Mouse (Mus musculus): ENCODE measurements around the gene Stag1. TPM values are rescaled to one million over a fixed set of nuclear protein-coding genes. Genes with fewer than 3 reads are reported as not detected.
"Not testable (repeated sequence)": the region's sequence is repeated elsewhere in the genome, so short reads cannot be mapped to it uniquely, and the experiment has no call there.

Stag1 gene
- polyA plus RNA-seq, 1 experiment from 2014 or later, result 35.7 TPM

DNA sequence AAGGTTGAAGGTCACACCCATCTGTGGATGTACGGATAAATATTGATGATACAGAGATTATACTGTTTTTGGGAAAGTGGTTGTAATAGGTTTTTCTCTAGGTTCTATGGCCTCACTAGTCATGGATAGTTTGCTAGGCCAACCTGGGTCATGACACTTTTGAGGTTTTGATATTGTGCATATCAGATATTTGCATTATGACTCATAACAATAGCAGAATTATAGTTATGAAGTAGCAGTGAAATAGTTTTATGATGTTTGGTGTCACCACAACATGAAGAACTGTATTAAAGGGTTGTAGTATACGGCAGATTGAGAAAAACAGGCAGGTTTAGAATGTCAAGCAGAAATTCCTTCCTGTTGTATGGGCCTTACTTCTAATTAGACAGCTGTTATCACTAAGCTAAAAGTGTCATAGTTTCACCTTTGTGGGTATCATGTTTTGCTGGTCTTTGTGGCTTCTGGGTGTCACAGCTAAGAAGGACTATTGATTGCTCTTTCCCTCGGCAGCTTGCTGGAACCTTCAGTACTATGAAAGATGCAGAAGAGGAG is 92.2 kb downstream of the Stag1 start:
- H3K27ac ChIP-seq (ENCODE audit: low read length), result no peak overlapping the region
- H3K4me3 ChIP-seq (replicated peaks; ENCODE audit: low read length), result no peak overlapping the region
- no peaks in the 10 kb centered on the region for H3K36me3 ChIP-seq (ENCODE audit: control insufficient read depth, insufficient read depth, low read length)
- H3K4me1 ChIP-seq (ENCODE audit: control insufficient read depth, insufficient read depth, low read length), result no peaks in the 10 kb centered on the region
- 75% methylated on average over 3 of the region's 3 CpGs for WGBS
- no peak overlapping the region for H3K4me2 ChIP-seq (ENCODE audit: low read depth, low read length)
- no peaks in the 10 kb centered on the region for H3K9me3 ChIP-seq (replicated peaks; ENCODE audit: control insufficient read depth, low read length)
- no peaks in the 10 kb centered on the region for H3K27me3 ChIP-seq (ENCODE audit: control insufficient read depth, insufficient read depth, low read length)
- H3K9ac ChIP-seq (ENCODE audit: low read length), result no peak overlapping the region
- ATAC-seq (ENCODE audit: insufficient read depth, low FRiP score), result no peak

DNA sequence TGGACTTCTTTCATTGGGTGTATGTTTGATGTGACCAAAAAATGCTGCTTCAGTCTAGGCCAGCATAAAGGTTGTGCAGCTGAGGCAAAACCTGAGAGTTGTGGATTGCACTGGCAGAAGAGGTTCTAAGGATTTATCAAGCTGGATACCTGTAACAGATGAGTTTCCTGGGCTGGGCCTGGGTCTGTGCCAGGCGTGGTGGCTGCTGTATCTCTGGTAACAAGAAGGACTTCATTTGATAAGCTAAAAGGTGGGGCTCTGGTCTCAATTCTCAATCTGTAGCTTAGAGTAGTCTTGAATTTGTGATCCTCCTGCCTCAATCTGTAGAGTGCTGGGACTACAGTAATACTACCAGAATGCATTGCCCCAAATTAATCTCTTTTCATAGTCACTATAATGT is 94.6 kb downstream of the Stag1 start:
- no peak for ATAC-seq (ENCODE audit: insufficient read depth, low FRiP score)
- Histone ChIP-seq H3K4me1 (ENCODE audit: control insufficient read depth, insufficient read depth, low read length) (no peaks in the 10 kb centered on the region), H3K4me2 (ENCODE audit: low read depth, low read length) (no peak overlapping the region), H3K9ac (ENCODE audit: low read length) (no peak overlapping the region), H3K9me3 (replicated peaks; ENCODE audit: control insufficient read depth, low read length) (no peaks in the 10 kb centered on the region), H3K36me3 (ENCODE audit: control insufficient read depth, insufficient read depth, low read length) (no peaks in the 10 kb centered on the region), H3K4me3 (replicated peaks; ENCODE audit: low read length) (no peak overlapping the region), H3K27ac (ENCODE audit: low read length) (no peak overlapping the region), H3K27me3 (ENCODE audit: control insufficient read depth, insufficient read depth, low read length) (no peaks in the 10 kb centered on the region)
- WGBS, result 69% methylated on average over 1 of the region's 1 CpGs

DNA sequence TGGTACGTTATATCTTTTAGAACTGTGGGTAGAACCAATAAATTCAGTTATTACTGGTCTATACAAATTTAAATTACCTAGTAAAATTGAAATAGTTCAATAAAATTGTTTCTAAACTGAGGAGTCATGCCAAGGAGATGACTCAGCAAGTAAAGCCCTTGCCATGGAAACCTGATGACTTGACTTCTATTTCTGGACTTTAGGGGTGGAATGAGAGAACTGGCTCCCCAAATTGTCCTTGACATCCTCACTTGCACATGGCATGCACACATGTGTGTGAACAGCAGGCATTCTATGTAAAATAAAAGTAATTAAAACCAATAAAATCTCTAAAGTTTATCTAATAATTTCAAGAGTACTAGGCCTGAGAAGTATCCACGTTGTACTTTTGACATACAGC is 98.9 kb downstream of the Stag1 start:
- WGBS, result 72% methylated on average over 2 of the region's 2 CpGs
- Histone ChIP-seq H3K4me2 (ENCODE audit: low read depth, low read length) (no peak overlapping the region), H3K4me1 (ENCODE audit: control insufficient read depth, insufficient read depth, low read length) (no peaks in the 10 kb centered on the region), H3K36me3 (ENCODE audit: control insufficient read depth, insufficient read depth, low read length) (no peaks in the 10 kb centered on the region), H3K27me3 (ENCODE audit: control insufficient read depth, insufficient read depth, low read length) (no peaks in the 10 kb centered on the region), H3K27ac (ENCODE audit: low read length) (no peak overlapping the region), H3K4me3 (replicated peaks; ENCODE audit: low read length) (no peak overlapping the region), H3K9me3 (replicated peaks; ENCODE audit: control insufficient read depth, low read length) (no peaks in the 10 kb centered on the region), H3K9ac (ENCODE audit: low read length) (no peak overlapping the region)
- ATAC-seq (ENCODE audit: insufficient read depth, low FRiP score), result no peak

- Histone ChIP-seq H3K9ac (ENCODE audit: low read length) (no peak overlapping the region), H3K9me3 (replicated peaks; ENCODE audit: control insufficient read depth, low read length) (no peaks in the 10 kb centered on the region), H3K4me1 (ENCODE audit: control insufficient read depth, insufficient read depth, low read length) (no peaks in the 10 kb centered on the region), H3K27ac (ENCODE audit: low read length) (no peak overlapping the region), H3K36me3 (ENCODE audit: control insufficient read depth, insufficient read depth, low read length) (no peaks in the 10 kb centered on the region), H3K4me2 (ENCODE audit: low read depth, low read length) (no peak overlapping the region), H3K4me3 (replicated peaks; ENCODE audit: low read length) (no peak overlapping the region), H3K27me3 (ENCODE audit: control insufficient read depth, insufficient read depth, low read length) (no peaks in the 10 kb centered on the region)
- ATAC-seq (ENCODE audit: insufficient read depth, low FRiP score), result no peak
- 83% methylated on average over 1 of the region's 1 CpGs for WGBS
Measured at GRCm38 (mm10) chr9:100707644-100708043, 110.0 kb downstream of the Stag1 start.

DNA sequence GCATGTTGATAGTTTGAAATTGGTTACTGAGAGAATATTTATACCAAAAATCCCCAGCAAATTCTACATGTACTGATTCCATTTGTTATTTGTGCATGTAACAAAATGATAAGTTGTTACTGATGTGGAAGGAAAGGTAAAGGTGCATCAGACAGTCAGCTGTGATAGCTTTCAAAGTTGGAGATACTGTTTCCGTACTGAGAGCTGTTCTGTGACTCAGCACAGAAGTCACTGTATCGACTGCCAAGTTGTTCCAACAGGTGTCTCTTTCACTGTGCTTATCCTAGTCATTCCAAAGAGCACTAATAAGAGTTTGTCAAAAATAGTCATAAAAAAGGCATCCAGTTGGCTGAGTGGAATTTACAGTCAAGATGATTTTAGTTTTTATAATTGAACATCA is 114.1 kb downstream of the Stag1 start:
- no peak for ATAC-seq (ENCODE audit: insufficient read depth, low FRiP score)
- 57% methylated on average over 2 of the region's 2 CpGs for WGBS
- Histone ChIP-seq H3K9ac (ENCODE audit: low read length) (no peak overlapping the region), H3K4me2 (ENCODE audit: low read depth, low read length) (no peak overlapping the region), H3K27me3 (ENCODE audit: control insufficient read depth, insufficient read depth, low read length) (no peaks in the 10 kb centered on the region), H3K9me3 (replicated peaks; ENCODE audit: control insufficient read depth, low read length) (no peaks in the 10 kb centered on the region), H3K27ac (ENCODE audit: low read length) (no peak overlapping the region), H3K4me1 (ENCODE audit: control insufficient read depth, insufficient read depth, low read length) (no peaks in the 10 kb centered on the region), H3K4me3 (replicated peaks; ENCODE audit: low read length) (no peak overlapping the region), H3K36me3 (ENCODE audit: control insufficient read depth, insufficient read depth, low read length) (no peaks in the 10 kb centered on the region)

DNA sequence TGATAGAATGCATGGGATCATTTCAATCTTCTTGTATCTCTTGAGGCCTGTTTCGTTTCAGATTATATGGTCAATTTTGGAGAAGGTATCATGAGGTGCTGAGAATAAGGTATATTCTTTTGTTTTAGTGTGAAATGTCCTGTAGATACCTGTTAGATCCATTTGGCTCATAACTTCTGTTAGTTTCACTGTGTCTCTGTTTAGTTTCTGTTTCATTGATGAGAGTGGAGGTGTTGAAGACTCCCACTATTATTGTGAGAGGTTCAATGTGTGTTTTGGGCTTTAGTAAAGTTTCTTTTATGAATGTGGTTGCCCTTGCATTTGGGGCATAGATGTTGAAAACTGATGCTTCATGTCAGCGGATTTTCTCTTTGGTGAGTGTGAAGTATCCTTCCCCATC is 127.2 kb downstream of the Stag1 start:
- WGBS, result 92% methylated on average over 2 of the region's 2 CpGs

GRCm38 (mm10) chr9:100731839-100732238 is 134.2 kb downstream of the Stag1 start:
- Histone ChIP-seq H3K9ac (ENCODE audit: low read length) (no peak overlapping the region), H3K36me3 (ENCODE audit: control insufficient read depth, insufficient read depth, low read length) (no peaks in the 10 kb centered on the region), H3K27ac (ENCODE audit: low read length) (no peak overlapping the region), H3K9me3 (replicated peaks; ENCODE audit: control insufficient read depth, low read length) (no peaks in the 10 kb centered on the region), H3K27me3 (ENCODE audit: control insufficient read depth, insufficient read depth, low read length) (no peaks in the 10 kb centered on the region), H3K4me1 (ENCODE audit: control insufficient read depth, insufficient read depth, low read length) (no peaks in the 10 kb centered on the region), H3K4me2 (ENCODE audit: low read depth, low read length) (no peak overlapping the region), H3K4me3 (replicated peaks; ENCODE audit: low read length) (no peak overlapping the region)
- ATAC-seq (ENCODE audit: insufficient read depth, low FRiP score), result no peak
- 90% methylated on average over 1 of the region's 1 CpGs for WGBS

More for the DNA sequence above, 127.2 kb downstream of the Stag1 start:
- H3K27ac ChIP-seq (ENCODE audit: low read length); H3K27me3 ChIP-seq (ENCODE audit: control insufficient read depth, insufficient read depth, low read length); H3K4me1 ChIP-seq (ENCODE audit: control insufficient read depth, insufficient read depth, low read length); ATAC-seq (ENCODE audit: insufficient read depth, low FRiP score); H3K9me3 ChIP-seq (replicated peaks; ENCODE audit: control insufficient read depth, low read length); H3K36me3 ChIP-seq (ENCODE audit: control insufficient read depth, insufficient read depth, low read length); H3K4me3 ChIP-seq (replicated peaks; ENCODE audit: low read length); H3K4me2 ChIP-seq (ENCODE audit: low read depth, low read length); H3K9ac ChIP-seq (ENCODE audit: low read length): not testable (repeated sequence)

GRCm38 (mm10) chr9:100733907-100734440 is 136.4 kb downstream of the Stag1 start:
- no peak for ATAC-seq (ENCODE audit: insufficient read depth, low FRiP score)
- H3K27ac ChIP-seq (ENCODE audit: low read length), result no peak overlapping the region
- 82% methylated on average over 6 of the region's 6 CpGs for WGBS
- no peak overlapping the region for H3K4me3 ChIP-seq (replicated peaks; ENCODE audit: low read length)
- H3K9me3 ChIP-seq (replicated peaks; ENCODE audit: control insufficient read depth, low read length), result no peaks in the 10 kb centered on the region
- no peaks in the 10 kb centered on the region for H3K4me1 ChIP-seq (ENCODE audit: control insufficient read depth, insufficient read depth, low read length)
- H3K27me3 ChIP-seq (ENCODE audit: control insufficient read depth, insufficient read depth, low read length), result no peaks in the 10 kb centered on the region
- H3K36me3 ChIP-seq (ENCODE audit: control insufficient read depth, insufficient read depth, low read length), result no peaks in the 10 kb centered on the region
- no peak overlapping the region for H3K9ac ChIP-seq (ENCODE audit: low read length)
- H3K4me2 ChIP-seq (ENCODE audit: low read depth, low read length), result no peak overlapping the region

- Histone ChIP-seq H3K9me3 (replicated peaks; ENCODE audit: control insufficient read depth, low read length) (no peaks in the 10 kb centered on the region), H3K4me2 (ENCODE audit: low read depth, low read length) (no peak overlapping the region), H3K4me3 (replicated peaks; ENCODE audit: low read length) (no peak overlapping the region), H3K4me1 (ENCODE audit: control insufficient read depth, insufficient read depth, low read length) (no peaks in the 10 kb centered on the region), H3K9ac (ENCODE audit: low read length) (no peak overlapping the region), H3K36me3 (ENCODE audit: control insufficient read depth, insufficient read depth, low read length) (no peaks in the 10 kb centered on the region), H3K27me3 (ENCODE audit: control insufficient read depth, insufficient read depth, low read length) (no peaks in the 10 kb centered on the region), H3K27ac (ENCODE audit: low read length) (no peak overlapping the region)
- no peak; the same call in 1 of the 2 replicates for ATAC-seq (ENCODE audit: insufficient read depth, low FRiP score)
- 75% methylated on average over 4 of the region's 4 CpGs for WGBS
Measured at GRCm38 (mm10) chr9:100735993-100736645, 138.5 kb downstream of the Stag1 start.

All from stomach, embryonic 16.5 days (tissue).